Mouse (Mus musculus): ENCODE measurements around the gene Ube2n. TPM values are rescaled to one million over a fixed set of nuclear protein-coding genes. Genes with fewer than 3 reads are reported as not detected.
A peak's percentile ranks its signal among the peaks of the same experiment; 100 is the strongest.

Gene Ube2n
- polyA plus RNA-seq, 1 experiment from 2014 or later, result 308 TPM

DNA sequence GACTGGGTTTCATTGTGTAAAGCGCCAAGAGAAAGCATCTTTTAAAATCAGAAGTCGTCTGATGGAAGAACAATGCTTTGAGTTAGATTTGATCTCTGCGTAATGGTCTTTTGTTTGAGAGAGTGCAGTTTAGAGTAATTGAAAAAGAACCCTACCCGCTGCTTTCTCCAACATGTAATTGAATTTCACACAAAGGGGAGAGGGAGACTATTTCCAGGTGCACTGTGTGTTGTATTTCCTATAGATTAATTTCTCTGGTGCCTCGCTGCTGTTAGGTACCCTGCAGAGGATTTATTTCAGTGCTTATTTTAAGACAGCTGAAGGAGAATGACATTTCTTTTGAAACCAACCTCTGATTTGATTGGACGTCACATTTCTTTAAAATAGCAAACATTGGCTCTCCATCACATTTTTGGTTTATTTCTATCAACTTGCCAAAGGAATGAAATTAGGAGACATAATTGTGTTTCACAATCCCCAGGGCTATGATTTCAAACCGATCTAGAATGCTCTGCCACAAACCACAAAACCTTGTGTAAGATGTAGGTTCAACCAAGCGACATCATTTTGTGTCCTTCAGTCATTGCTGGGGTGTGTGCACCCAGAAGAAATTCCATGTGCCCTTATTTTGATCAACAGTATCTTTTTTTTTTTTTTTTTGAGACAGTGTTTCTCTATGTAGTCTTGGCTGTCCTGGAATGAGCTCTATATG is 72.7 kb downstream of the Ube2n start:
- no peaks in the 10 kb centered on the region for H3K36me3 ChIP-seq
- H3K9ac ChIP-seq, result no peak overlapping the region
- no peak overlapping the region for H3K27ac ChIP-seq
- H3K27me3 ChIP-seq (replicated peaks), result no peaks in the 10 kb centered on the region
- 82% methylated on average over 8 of the region's 8 CpGs for WGBS
- H3K4me3 ChIP-seq (replicated peaks), result no peak overlapping the region
- ATAC-seq, result no peak
- no peak overlapping the region for H3K4me2 ChIP-seq (replicated peaks)
- no peaks in the 10 kb centered on the region for H3K9me3 ChIP-seq
- no peaks in the 10 kb centered on the region for H3K4me1 ChIP-seq (replicated peaks)

DNA sequence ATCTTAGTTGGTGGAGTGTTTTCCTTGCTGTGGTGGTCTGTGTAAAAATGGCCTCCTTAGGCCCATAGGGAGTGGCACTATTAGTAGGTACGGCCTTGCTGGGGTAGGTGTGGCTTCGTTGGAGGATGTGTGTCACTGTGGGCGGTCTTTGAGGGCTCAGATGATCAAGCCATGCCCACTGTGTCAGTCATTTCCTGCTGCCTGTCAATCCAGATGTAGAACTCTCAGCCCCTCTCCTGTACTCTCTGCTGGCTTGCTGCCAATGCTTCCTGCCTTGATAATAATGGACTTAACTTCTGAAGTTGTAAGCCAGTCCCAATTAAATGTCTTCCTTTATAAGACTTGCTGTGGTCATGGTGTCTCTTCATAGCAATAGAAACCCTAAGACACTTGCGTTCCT is 74.3 kb downstream of the Ube2n start:
- Histone ChIP-seq H3K27me3 (replicated peaks) (no peaks in the 10 kb centered on the region), H3K9ac (no peak overlapping the region), H3K27ac (no peak overlapping the region), H3K9me3 (no peaks in the 10 kb centered on the region), H3K4me3 (replicated peaks) (no peak overlapping the region), H3K4me1 (replicated peaks) (no peaks in the 10 kb centered on the region), H3K36me3 (no peaks in the 10 kb centered on the region), H3K4me2 (replicated peaks) (no peak overlapping the region)
- peak; percentile 17; the same call in 1 of the 2 replicates for ATAC-seq
- 92% methylated on average over 4 of the region's 4 CpGs for WGBS

DNA sequence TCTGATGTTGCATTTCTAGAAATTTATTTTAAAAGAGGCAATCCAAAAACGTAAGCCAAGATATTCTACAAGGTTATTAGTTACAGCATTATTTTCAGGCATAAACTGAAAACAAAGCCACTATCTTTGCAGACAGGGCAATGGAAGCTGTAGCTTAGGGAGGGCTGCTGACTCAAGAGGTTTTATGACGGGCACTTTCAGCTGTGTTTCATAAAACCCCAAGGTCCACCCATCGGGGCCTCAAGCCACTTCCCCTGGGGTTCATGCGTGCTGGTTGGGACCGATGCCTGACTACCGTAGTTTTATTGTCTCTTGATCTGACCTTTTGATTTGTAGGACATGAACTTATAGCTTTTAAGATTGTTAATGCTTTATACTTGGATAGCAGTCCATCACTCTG is 75.3 kb downstream of the Ube2n start:
- H3K9ac ChIP-seq, result no peak overlapping the region
- WGBS, result 64% methylated on average over 6 of the region's 6 CpGs
- ATAC-seq, result peak; percentile 83
- no peak overlapping the region for H3K4me2 ChIP-seq (replicated peaks)
- H3K4me1 ChIP-seq (replicated peaks), result no peaks in the 10 kb centered on the region
- H3K9me3 ChIP-seq, result no peaks in the 10 kb centered on the region
- H3K27ac ChIP-seq, result no peak overlapping the region
- no peaks in the 10 kb centered on the region for H3K36me3 ChIP-seq
- H3K4me3 ChIP-seq (replicated peaks), result no peak overlapping the region
- H3K27me3 ChIP-seq (replicated peaks), result no peaks in the 10 kb centered on the region

DNA sequence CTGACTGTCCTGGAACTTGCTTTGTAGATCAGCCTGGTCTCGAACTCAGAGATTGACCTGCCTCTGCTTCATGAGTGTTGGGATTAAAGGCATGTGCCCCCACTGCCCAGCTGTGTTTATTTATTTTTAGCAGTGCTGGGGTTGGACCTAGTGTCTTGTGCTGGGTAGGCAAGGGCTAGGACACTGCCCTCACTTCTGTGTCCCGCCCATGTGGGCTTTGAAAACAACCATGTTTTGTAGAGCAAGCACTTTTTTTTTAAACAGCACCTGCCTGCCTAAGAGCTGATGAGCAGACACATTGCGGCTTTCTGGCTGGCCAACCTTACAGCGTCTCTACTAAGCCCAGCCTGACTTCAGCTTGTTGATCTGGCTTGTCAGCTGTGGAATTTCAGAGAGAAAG is 76.3 kb downstream of the Ube2n start:
- Histone ChIP-seq H3K4me1 (replicated peaks) (no peaks in the 10 kb centered on the region; the same call in 1 of the 2 replicates), H3K27ac (no peak overlapping the region), H3K4me3 (replicated peaks) (no peak overlapping the region), H3K9me3 (no peaks in the 10 kb centered on the region), H3K4me2 (replicated peaks) (no peak overlapping the region), H3K36me3 (no peaks in the 10 kb centered on the region), H3K27me3 (replicated peaks) (no peaks in the 10 kb centered on the region), H3K9ac (no peak overlapping the region)
- ATAC-seq, result no peak
- WGBS, result 80% methylated on average over 4 of the region's 4 CpGs

DNA sequence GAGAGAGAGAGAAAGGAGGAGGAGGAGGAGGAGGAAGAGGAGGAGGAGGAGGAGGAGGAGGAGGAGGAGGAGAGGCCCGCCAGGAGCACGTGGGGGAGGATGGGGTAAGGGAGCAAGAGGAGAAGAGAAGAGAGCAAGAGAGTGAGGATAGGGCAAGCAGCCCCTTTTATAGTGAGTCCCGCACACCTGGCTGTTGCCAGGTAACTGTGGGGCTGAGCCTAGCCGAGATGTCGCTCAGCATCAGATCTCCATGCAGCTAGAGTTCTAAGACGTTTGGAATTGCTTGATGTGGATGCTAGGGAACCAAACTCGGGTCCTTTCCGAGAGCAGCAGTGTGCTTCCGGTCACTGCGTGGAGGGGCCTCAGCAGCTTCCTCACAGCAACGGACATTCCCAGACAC is 79.5 kb downstream of the Ube2n start:
- no peak overlapping the region for H3K4me3 ChIP-seq (replicated peaks)
- no peaks in the 10 kb centered on the region for H3K27me3 ChIP-seq (replicated peaks)
- H3K4me1 ChIP-seq (replicated peaks), result no peaks in the 10 kb centered on the region; the same call in 1 of the 2 replicates
- no peak overlapping the region for H3K4me2 ChIP-seq (replicated peaks)
- no peaks in the 10 kb centered on the region for H3K9me3 ChIP-seq
- H3K9ac ChIP-seq, result no peak overlapping the region
- ATAC-seq, result no peak
- H3K36me3 ChIP-seq, result no peaks in the 10 kb centered on the region
- no peak overlapping the region for H3K27ac ChIP-seq
- WGBS, result 54% methylated on average over 11 of the region's 11 CpGs

Other genes starting within 250 kb of the Ube2n start
- gene Cradd, start 191.0 kb upstream of the Ube2n start, polyA plus RNA-seq (2015; fragmentation: Nextera tagmentation; extraction: Ambion mirVana), result 10.8 and 11.2 TPM in 2 replicates
- gene Socs2, start 98.0 kb upstream of the Ube2n start, polyA plus RNA-seq (2015; fragmentation: Nextera tagmentation; extraction: Ambion mirVana), result 76.9 and 78.3 TPM in 2 replicates
- gene Mrpl42, start 13.2 kb upstream of the Ube2n start, polyA plus RNA-seq (2015; fragmentation: Nextera tagmentation; extraction: Ambion mirVana), result 386 and 401 TPM in 2 replicates
- gene Nudt4, start 49.0 kb downstream of the Ube2n start, polyA plus RNA-seq (2015; fragmentation: Nextera tagmentation; extraction: Ambion mirVana), result 59.6 and 62.7 TPM in 2 replicates
- not detected in 2 replicates for gene Anapc15-ps, start 158.3 kb downstream of the Ube2n start, polyA plus RNA-seq (2015; fragmentation: Nextera tagmentation; extraction: Ambion mirVana)